Mouse (Mus musculus) activated CD4-positive, CD25-positive, alpha-beta regulatory T cell, adult 4 months (primary cell): ENCODE measurements around the gene Ccr7. TPM values are rescaled to one million over a fixed set of nuclear protein-coding genes. Genes with fewer than 3 reads are reported as not detected.
A peak's percentile ranks its signal among the peaks of the same experiment; 100 is the strongest.

Source experiments
- ATAC-seq: one replicate; pipeline ENCODE4 v1.8.0; 2017
- polyA plus RNA-seq, 2 experiments: library from polyadenylated mRNA; unstranded; fragments of 100-300 nt; shearing (Covaris generic); gene quantifications; one replicate each; pipeline ENCODE4 v1.2.1; 2017

Gene Ccr7
- polyA plus RNA-seq, 2 experiments from 2014 or later: 243 to 261 TPM

- no peak for ATAC-seq
Observed at GRCm38 (mm10) chr11:99136961-99137360, 17.9 kb downstream of the Ccr7 start.

- peak; percentile 70 for ATAC-seq
Observed at GRCm38 (mm10) chr11:99136361-99136760, 18.5 kb downstream of the Ccr7 start.

- ATAC-seq: no peak
Observed at GRCm38 (mm10) chr11:99135047-99135440, 19.8 kb downstream of the Ccr7 start.

GRCm38 (mm10) chr11:99134266-99135046 lies 20.4 kb downstream of the Ccr7 start:
- ATAC-seq: no peak

- no peak for ATAC-seq
Observed at GRCm38 (mm10) chr11:99133285-99133897, 21.5 kb downstream of the Ccr7 start.

- no peak for ATAC-seq
Observed at GRCm38 (mm10) chr11:99132091-99132730, 22.7 kb downstream of the Ccr7 start.

- peak; percentile 25 for ATAC-seq
Observed at GRCm38 (mm10) chr11:99131463-99131840, 23.4 kb downstream of the Ccr7 start.

GRCm38 (mm10) chr11:99130736-99131462 lies 24.0 kb downstream of the Ccr7 start:
- ATAC-seq: peak; percentile 86

GRCm38 (mm10) chr11:99129287-99129686 lies 25.6 kb downstream of the Ccr7 start:
- no peak for ATAC-seq

GRCm38 (mm10) chr11:99127785-99128682 lies 26.8 kb downstream of the Ccr7 start:
- ATAC-seq: no peak

GRCm38 (mm10) chr11:99126482-99127253 lies 28.2 kb downstream of the Ccr7 start:
- no peak for ATAC-seq

- no peak for ATAC-seq
Observed at GRCm38 (mm10) chr11:99124635-99125029, 30.2 kb downstream of the Ccr7 start.

GRCm38 (mm10) chr11:99123977-99124634 lies 30.8 kb downstream of the Ccr7 start:
- no peak for ATAC-seq

GRCm38 (mm10) chr11:99122703-99123102 lies 32.2 kb downstream of the Ccr7 start:
- no peak for ATAC-seq

GRCm38 (mm10) chr11:99121218-99121631 lies 33.7 kb downstream of the Ccr7 start:
- no peak for ATAC-seq

GRCm38 (mm10) chr11:99120524-99121217 lies 34.2 kb downstream of the Ccr7 start:
- ATAC-seq: no peak

GRCm38 (mm10) chr11:99118963-99119362 lies 35.9 kb downstream of the Ccr7 start:
- no peak for ATAC-seq

GRCm38 (mm10) chr11:99118420-99118819 lies 36.5 kb downstream of the Ccr7 start:
- ATAC-seq: no peak

- ATAC-seq: no peak
Observed at GRCm38 (mm10) chr11:99117907-99118306, 37.0 kb downstream of the Ccr7 start.

GRCm38 (mm10) chr11:99115940-99116339 lies 38.9 kb downstream of the Ccr7 start:
- peak; percentile 78 for ATAC-seq
